Mouse (Mus musculus) brain, embryonic 14.5 days (tissue): ENCODE data around the gene Osbpl8.

Experiments
- CTCF ChIP-seq: fragments of 200-500 bp; IDR thresholded peaks from 2 replicates; pipeline ENCODE4 v1.5.1; 2012; ENCODE audit warnings: inconsistent platforms, mild to moderate bottlenecking, moderate library complexity, borderline replicate concordance; ENCODE audit not compliant: insufficient read depth, insufficient read length; ENCODE audit errors: extremely low read depth
- POLR2A ChIP-seq: fragments of 200-500 bp; IDR thresholded peaks from 2 replicates; pipeline ENCODE4 v1.6.1; 2012; ENCODE audit warnings: mild to moderate bottlenecking, inconsistent platforms, borderline replicate concordance; ENCODE audit not compliant: poor library complexity, insufficient read depth, insufficient read length, severe bottlenecking; ENCODE audit errors: extremely low read depth

- no peak for TF ChIP-seq POLR2A
- TF ChIP-seq CTCF, result no peak
Measured at GRCm38 (mm10) chr10:111118991-111119650, 45.4 kb upstream of the Osbpl8 start.
